Mouse (Mus musculus) small intestine, adult 2 months (tissue): Measurements from ENCODE around the gene Kcnc3. TPM values are rescaled to one million over a fixed set of nuclear protein-coding genes. Genes with fewer than 3 reads are reported as not detected.
A peak's percentile ranks its signal among the peaks of the same experiment; 100 is the strongest.

Source experiments
- H3K27ac ChIP-seq: fragments of 200-500 bp; 2 replicates; pipeline ENCODE4 v1.5.1; 2012; ENCODE audit warnings: low read depth, low read length, control low read depth, inconsistent platforms; ENCODE audit not compliant: insufficient read depth
- H3K27me3 ChIP-seq: fragments of 200-500 bp; 2 replicates; pipeline ENCODE4 v1.6.1; 2012; ENCODE audit warnings: mild to moderate bottlenecking, moderate library complexity, low read length, inconsistent platforms; ENCODE audit not compliant: control insufficient read depth, insufficient read depth
- H3K36me3 ChIP-seq: fragments of 200-500 bp; 2 replicates; pipeline ENCODE4 v1.6.1; 2012; ENCODE audit warnings: mild to moderate bottlenecking, low read length, control low read depth, inconsistent platforms; ENCODE audit not compliant: control insufficient read depth, insufficient read depth
- H3K4me1 ChIP-seq: fragments of 200-500 bp; 2 replicates; pipeline ENCODE4 v1.6.1; 2012; ENCODE audit warnings: low read length, inconsistent platforms, mixed read lengths; ENCODE audit not compliant: control insufficient read depth, insufficient read depth, insufficient read length
- H3K4me3 ChIP-seq: fragments of 200-500 bp; 2 replicates; pipeline ENCODE4 v1.5.1; 2012; ENCODE audit warnings: low read depth, mild to moderate bottlenecking, control low read depth, inconsistent platforms, low read length, moderate library complexity
- CTCF ChIP-seq: fragments of 200-500 bp; IDR thresholded peaks from 2 replicates; pipeline ENCODE4 v1.5.1; 2012; ENCODE audit warnings: low read depth, mild to moderate bottlenecking, control low read depth, inconsistent platforms, low read length, moderate library complexity, mixed read lengths; ENCODE audit not compliant: insufficient replicate concordance, insufficient read length; ENCODE audit errors: extremely low read depth
- POLR2A ChIP-seq: fragments of 200-500 bp; IDR thresholded peaks from 2 replicates; pipeline ENCODE4 v1.6.1; 2012; ENCODE audit warnings: low read depth, mild to moderate bottlenecking, control low read depth, inconsistent platforms, low read length, moderate library complexity
- WGBS: fragments of 180-500 bp; shearing (Covaris S2); methylation state at CpG from one replicate; pipeline ENCODE4 v1.1.7; 2018; 5-methylcytosine and 5-hydroxymethylcytosine counted together
- polyA plus RNA-seq: library from polyadenylated mRNA; depleted of rRNA; stranded (reverse); fragments of >200 nt; gene quantifications from 2 replicates; pipeline ENCODE4 v1.2.3, GENCODE M21; 2012

The Kcnc3 gene
- polyA plus RNA-seq, 1 experiment = 3.1 TPM

- 53% methylated on average over 4 of the region's 4 CpGs for WGBS
- no peaks in the 10 kb centered on the region for H3K36me3 ChIP-seq
- H3K4me1 ChIP-seq = peaks cover 2% of the 10 kb centered on the region; the same call in 1 of the 2 replicates
- H3K27ac ChIP-seq = no peak overlapping the region
- H3K4me3 ChIP-seq = no peak overlapping the region
- TF ChIP-seq CTCF = no peak
- TF ChIP-seq POLR2A = no peak
- H3K27me3 ChIP-seq = peaks cover 42% of the 10 kb centered on the region
Observed at GRCm38 (mm10) chr7:44584265-44584804, 6.1 kb upstream of the Kcnc3 start.

DNA sequence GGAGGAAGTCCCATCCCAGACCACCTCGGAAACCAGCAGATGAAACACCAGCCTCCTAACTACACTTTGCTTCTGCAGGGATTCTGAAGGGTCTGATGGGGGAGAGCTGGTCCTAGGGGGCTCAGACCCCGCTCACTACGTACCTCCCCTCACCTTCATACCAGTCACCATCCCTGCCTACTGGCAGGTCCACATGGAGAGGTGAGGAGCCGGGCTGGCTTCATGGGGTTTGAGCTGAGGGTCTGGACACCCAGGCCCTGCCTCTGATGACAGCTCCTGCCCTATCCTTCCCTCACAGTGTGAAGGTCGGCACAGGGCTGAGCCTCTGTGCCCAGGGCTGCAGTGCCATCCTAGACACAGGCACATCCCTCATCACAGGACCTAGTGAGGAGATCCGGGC lies 5.5 kb upstream of the Kcnc3 start:
- WGBS = 90% methylated on average over 6 of the region's 6 CpGs
- Histone ChIP-seq H3K27ac (no peak overlapping the region), H3K27me3 (peaks cover 42% of the 10 kb centered on the region), H3K4me3 (no peak overlapping the region), H3K4me1 (peaks cover 7% of the 10 kb centered on the region; the same call in 1 of the 2 replicates), H3K36me3 (no peaks in the 10 kb centered on the region)
- no peak for TF ChIP-seq CTCF
- TF ChIP-seq POLR2A = no peak

GRCm38 (mm10) chr7:44585606-44586005 lies 4.9 kb upstream of the Kcnc3 start:
- no peak for TF ChIP-seq CTCF
- no peak for TF ChIP-seq POLR2A

DNA sequence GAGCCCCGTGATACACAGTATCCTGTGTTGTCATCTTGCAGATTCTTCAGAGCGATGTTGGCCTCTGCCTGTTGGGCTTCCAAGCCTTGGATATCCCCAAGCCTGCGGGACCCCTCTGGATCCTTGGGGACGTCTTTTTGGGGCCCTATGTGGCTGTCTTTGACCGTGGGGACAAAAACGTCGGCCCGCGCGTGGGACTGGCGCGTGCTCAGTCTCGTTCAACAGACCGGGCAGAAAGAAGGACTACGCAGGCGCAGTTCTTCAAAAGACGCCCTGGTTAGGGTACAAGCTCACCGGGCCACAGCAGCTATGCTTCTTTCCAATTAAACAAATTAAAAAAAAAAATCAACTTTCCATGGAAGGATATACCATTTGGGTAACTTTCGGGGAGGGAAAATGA lies 3.9 kb upstream of the Kcnc3 start:
- no peak overlapping the region for H3K4me3 ChIP-seq
- H3K27ac ChIP-seq = no peak overlapping the region
- H3K27me3 ChIP-seq = peaks cover 39% of the 10 kb centered on the region
- TF ChIP-seq POLR2A (no peak), CTCF (no peak)
- peaks cover 17% of the 10 kb centered on the region for H3K4me1 ChIP-seq
- H3K36me3 ChIP-seq = no peaks in the 10 kb centered on the region
- WGBS = 21% methylated on average over 19 of the region's 19 CpGs

More at GRCm38 (mm10) chr7:44585606-44586005, 4.9 kb upstream of the Kcnc3 start:
- H3K27me3 ChIP-seq = peaks cover 39% of the 10 kb centered on the region
- 90% methylated on average over 6 of the region's 6 CpGs for WGBS
- no peak overlapping the region for H3K27ac ChIP-seq
- no peaks in the 10 kb centered on the region for H3K36me3 ChIP-seq
- no peak overlapping the region for H3K4me3 ChIP-seq
- H3K4me1 ChIP-seq = peaks cover 9% of the 10 kb centered on the region; the same call in 1 of the 2 replicates

DNA sequence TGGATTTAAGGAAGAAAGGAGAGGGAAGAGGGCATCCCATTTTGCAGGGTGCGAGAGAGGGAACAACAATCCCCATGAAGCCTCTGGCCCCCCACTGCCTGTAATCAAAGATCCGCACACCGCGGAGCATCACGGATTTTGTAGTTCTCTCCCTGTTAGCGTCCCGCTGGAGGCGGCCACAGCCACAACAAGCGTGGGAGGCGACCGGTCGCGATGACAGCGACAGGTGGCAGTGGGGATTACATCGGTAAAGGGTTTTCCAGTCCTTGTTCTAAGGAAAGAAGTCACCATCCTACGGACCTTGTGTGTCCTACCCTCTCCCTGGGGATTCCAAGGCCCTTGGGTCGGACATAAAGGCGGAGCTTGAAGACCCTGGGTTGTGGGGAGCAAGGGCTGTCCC lies 3.5 kb upstream of the Kcnc3 start:
- Histone ChIP-seq H3K27me3 (peaks cover 43% of the 10 kb centered on the region), H3K4me3 (0 out of 2 replicates have a peak overlapping the region, but pooled peaks have one; percentile 3), H3K4me1 (peaks cover 20% of the 10 kb centered on the region), H3K36me3 (no peaks in the 10 kb centered on the region), H3K27ac (no peak overlapping the region)
- no peak for TF ChIP-seq CTCF
- no peak for TF ChIP-seq POLR2A
- 2% methylated on average over 18 of the region's 18 CpGs for WGBS

- WGBS = 47% methylated on average over 6 of the region's 6 CpGs
- TF ChIP-seq CTCF (no peak), POLR2A (no peak)
- H3K27me3 ChIP-seq = peaks cover 44% of the 10 kb centered on the region
Observed at GRCm38 (mm10) chr7:44587676-44588075, 2.8 kb upstream of the Kcnc3 start.

DNA sequence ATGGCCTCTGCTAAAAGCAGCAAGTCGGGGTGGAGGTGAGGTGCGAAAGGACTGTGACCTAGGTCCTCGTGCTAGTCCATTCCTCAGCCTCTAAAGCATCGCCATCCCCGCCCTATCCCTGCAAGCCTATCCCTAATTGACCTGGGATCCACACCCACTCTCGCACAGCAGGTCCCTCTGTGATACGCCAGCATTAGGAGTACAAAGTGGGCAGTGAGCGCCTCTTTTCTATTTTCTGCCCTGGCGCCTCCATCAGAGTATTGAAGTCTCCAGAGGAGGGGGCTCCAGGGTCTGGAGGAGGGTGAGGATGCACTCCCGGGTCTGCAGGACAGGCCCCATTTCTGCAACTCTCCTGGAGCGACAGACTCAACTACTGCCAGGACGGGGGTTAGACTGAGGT lies 2.1 kb upstream of the Kcnc3 start:
- WGBS = 10% methylated on average over 12 of the region's 12 CpGs
- TF ChIP-seq POLR2A = no peak
- TF ChIP-seq CTCF = no peak
- H3K27me3 ChIP-seq = peaks cover 49% of the 10 kb centered on the region

More at GRCm38 (mm10) chr7:44587676-44588075, 2.8 kb upstream of the Kcnc3 start:
- H3K27ac ChIP-seq = no peak overlapping the region
- H3K4me1 ChIP-seq = peaks cover 20% of the 10 kb centered on the region
- no peak overlapping the region for H3K4me3 ChIP-seq
- no peaks in the 10 kb centered on the region for H3K36me3 ChIP-seq

More for the DNA sequence above, 2.1 kb upstream of the Kcnc3 start:
- no peak overlapping the region for H3K27ac ChIP-seq
- peaks cover 20% of the 10 kb centered on the region for H3K4me1 ChIP-seq
- H3K36me3 ChIP-seq = no peaks in the 10 kb centered on the region
- H3K4me3 ChIP-seq = no peak overlapping the region
